15 mouse cellular contexts compared by ENCODE assay signal in genomic region chr2:170028488-170029303, GRCm38 (mm10).
A peak's percentile ranks its signal among the peaks of the same experiment; 100 is the strongest.
DNase-seq lines count a peak whose midpoint lies in the region; ATAC-seq and TF ChIP-seq lines count a peak whose summit lies in the region.
"Had no signal": no experiment of that assay in that cellular context is flagged by ENCODE, and none has a peak within 500 bp of the region (broad histone marks: within the 10 kb centered on the region; RNA-seq: fewer than 3 reads in every experiment).

No protein-coding gene starts in this region.

- no peaks in the 10 kb centered on the region for H3K36me3 ChIP-seq in midbrain, embryonic 14.5 days (ENCODE audit: control insufficient read depth, insufficient read depth, low read length)
- H3K36me3 ChIP-seq in midbrain, embryonic 10.5 days, result no peaks in the 10 kb centered on the region
- no peaks in the 10 kb centered on the region for H3K36me3 ChIP-seq in forebrain, embryonic 16.5 days (ENCODE audit: control insufficient read depth, insufficient read depth)
- no peaks in the 10 kb centered on the region for H3K36me3 ChIP-seq in hindbrain, postnatal 0 days (ENCODE audit: insufficient read depth, low read length)
- H3K36me3 ChIP-seq in lung, postnatal 0 days (ENCODE audit: insufficient read depth, low read length), result no peaks in the 10 kb centered on the region
- H3K36me3 ChIP-seq in kidney, embryonic 16.5 days (ENCODE audit: insufficient read depth, low read length), result no peaks in the 10 kb centered on the region
- H3K36me3 ChIP-seq: limb, embryonic 13.5 days had no signal

- TF ChIP-seq CTCF in hindbrain, postnatal 0 days (IDR thresholded peaks at IDR 0.05; ENCODE audit: low read depth), result no peak
- no peak for TF ChIP-seq CTCF in lung, postnatal 0 days (IDR thresholded peaks at IDR 0.05)

- H3K27ac ChIP-seq in midbrain, embryonic 14.5 days (replicated peaks; ENCODE audit: low read depth, low read length), result peak overlapping the region; percentile 55; the same call in 1 of the 2 replicates
- H3K27ac ChIP-seq in midbrain, embryonic 10.5 days (replicated peaks), result no peak overlapping the region
- H3K27ac ChIP-seq in forebrain, embryonic 16.5 days (ENCODE audit: low read length), result no peak overlapping the region
- H3K27ac ChIP-seq in hindbrain, postnatal 0 days, result no peak overlapping the region
- no peak overlapping the region for H3K27ac ChIP-seq in lung, postnatal 0 days (ENCODE audit: low read length)
- H3K27ac ChIP-seq in kidney, embryonic 16.5 days (ENCODE audit: low read length), result no peak overlapping the region
- H3K27ac ChIP-seq: left cerebral cortex, adult 2 months; limb, embryonic 13.5 days had no signal

- no peaks in the 10 kb centered on the region for H3K27me3 ChIP-seq in midbrain, embryonic 14.5 days (ENCODE audit: control insufficient read depth, insufficient read depth, low read length)
- H3K27me3 ChIP-seq in midbrain, embryonic 10.5 days (ENCODE audit: low read depth, poor library complexity, severe bottlenecking), result no peaks in the 10 kb centered on the region
- peaks cover 11% of the 10 kb centered on the region; the same call in 1 of the 2 replicates for H3K27me3 ChIP-seq in forebrain, embryonic 16.5 days (replicated peaks; ENCODE audit: control insufficient read depth, insufficient read depth, low read length)
- H3K27me3 ChIP-seq in hindbrain, postnatal 0 days (ENCODE audit: insufficient read depth, low read length), result no peaks in the 10 kb centered on the region
- H3K27me3 ChIP-seq in lung, postnatal 0 days (replicated peaks; ENCODE audit: insufficient read depth, low read length), result no peaks in the 10 kb centered on the region
- no peaks in the 10 kb centered on the region for H3K27me3 ChIP-seq in kidney, embryonic 16.5 days (ENCODE audit: insufficient read depth, low read length)
- H3K27me3 ChIP-seq: limb, embryonic 13.5 days had no signal

- H3K4me2 ChIP-seq in midbrain, embryonic 14.5 days (ENCODE audit: low read length), result peak overlapping the region; percentile 28
- peak overlapping the region; percentile 30 for H3K4me2 ChIP-seq in forebrain, embryonic 16.5 days (ENCODE audit: low read length)
- peak overlapping the region; percentile 35 for H3K4me2 ChIP-seq in hindbrain, postnatal 0 days (ENCODE audit: low read depth, low read length)
- no peak overlapping the region for H3K4me2 ChIP-seq in lung, postnatal 0 days (replicated peaks; ENCODE audit: low read depth, low read length)
- H3K4me2 ChIP-seq in kidney, embryonic 16.5 days (replicated peaks; ENCODE audit: low read depth, low read length), result no peak overlapping the region
- H3K4me2 ChIP-seq: limb, embryonic 13.5 days; lung, embryonic 14.5 days had no signal

- H3K9me3 ChIP-seq in midbrain, embryonic 14.5 days (ENCODE audit: control insufficient read depth, low read length), result no peaks in the 10 kb centered on the region
- H3K9me3 ChIP-seq in midbrain, embryonic 10.5 days (replicated peaks), result 0 out of 2 replicates have a peak, but pooled peaks cover 3% of the 10 kb centered on the region
- H3K9me3 ChIP-seq in forebrain, embryonic 16.5 days (ENCODE audit: control insufficient read depth, low read length), result no peaks in the 10 kb centered on the region
- no peaks in the 10 kb centered on the region; the same call in 1 of the 2 replicates for H3K9me3 ChIP-seq in hindbrain, postnatal 0 days (ENCODE audit: low read length)
- no peaks in the 10 kb centered on the region for H3K9me3 ChIP-seq in lung, postnatal 0 days (ENCODE audit: low read length)
- peaks cover 4% of the 10 kb centered on the region for H3K9me3 ChIP-seq in kidney, embryonic 16.5 days (ENCODE audit: low read length)

- H3K4me1 ChIP-seq in midbrain, embryonic 14.5 days (ENCODE audit: control insufficient read depth, insufficient read depth, low read length), result no peaks in the 10 kb centered on the region
- no peaks in the 10 kb centered on the region for H3K4me1 ChIP-seq in midbrain, embryonic 10.5 days
- H3K4me1 ChIP-seq in forebrain, embryonic 16.5 days (replicated peaks; ENCODE audit: control insufficient read depth, insufficient read depth, low read length), result no peaks in the 10 kb centered on the region
- no peaks in the 10 kb centered on the region for H3K4me1 ChIP-seq in hindbrain, postnatal 0 days (ENCODE audit: insufficient read depth, low read length)
- no peaks in the 10 kb centered on the region for H3K4me1 ChIP-seq in lung, postnatal 0 days (ENCODE audit: insufficient read depth, low read depth, low read length)
- H3K4me1 ChIP-seq in kidney, embryonic 16.5 days (ENCODE audit: insufficient read depth, low read length), result peaks cover 17% of the 10 kb centered on the region

- DNase-seq in midbrain, embryonic 14.5 days, result no peak
- DNase-seq in midbrain, embryonic 10.5 days (ENCODE audit: low spot score), result no peak
- peak; percentile 28 for DNase-seq in hindbrain, postnatal 0 days (ENCODE audit: low spot score)
- DNase-seq in yolk sac, embryonic 10.5 days (ENCODE audit: low spot score), result no peak
- DNase-seq in lung, postnatal 0 days (ENCODE audit: low spot score), result no peak
- DNase-seq: adrenal gland, adult 8-10 months; cerebellum, adult 2 months; lung, embryonic 14.5 days; right cerebral cortex, postnatal 25 days had no signal

- H3K4me3 ChIP-seq in midbrain, embryonic 14.5 days (replicated peaks; ENCODE audit: low read depth, low read length), result no peak overlapping the region; the same call in 1 of the 2 replicates
- no peak overlapping the region for H3K4me3 ChIP-seq in midbrain, embryonic 10.5 days
- H3K4me3 ChIP-seq in forebrain, embryonic 16.5 days (replicated peaks; ENCODE audit: low read length), result 0 out of 2 replicates have a peak overlapping the region, but pooled peaks have one; percentile 15
- H3K4me3 ChIP-seq in hindbrain, postnatal 0 days (ENCODE audit: low read length), result 0 out of 2 replicates have a peak overlapping the region, but pooled peaks have one; percentile 12
- no peak overlapping the region for H3K4me3 ChIP-seq in lung, postnatal 0 days (ENCODE audit: low read depth, low read length)
- H3K4me3 ChIP-seq in kidney, embryonic 16.5 days (ENCODE audit: low read length), result no peak overlapping the region
- H3K4me3 ChIP-seq: erythroblast, embryonic 14.5 days; left cerebral cortex, adult 2 months; limb, embryonic 13.5 days had no signal

- no peak overlapping the region for H3K9ac ChIP-seq in midbrain, embryonic 14.5 days (replicated peaks; ENCODE audit: low read length)
- H3K9ac ChIP-seq in forebrain, embryonic 16.5 days (replicated peaks; ENCODE audit: low read depth, low read length), result no peak overlapping the region
- no peak overlapping the region for H3K9ac ChIP-seq in hindbrain, postnatal 0 days (replicated peaks; ENCODE audit: low read length)
- no peak overlapping the region for H3K9ac ChIP-seq in lung, postnatal 0 days (replicated peaks; ENCODE audit: low read depth)
- no peak overlapping the region for H3K9ac ChIP-seq in kidney, embryonic 16.5 days (replicated peaks; ENCODE audit: low read length)
- H3K9ac ChIP-seq: limb, embryonic 13.5 days; lung, embryonic 14.5 days had no signal

- no peak for TF ChIP-seq EP300 in lung, postnatal 0 days (IDR thresholded peaks at IDR 0.05)

- 50% methylated on average over 24 of the region's 24 CpGs for WGBS in midbrain, embryonic 14.5 days
- 79% methylated on average over 24 of the region's 24 CpGs for WGBS in midbrain, embryonic 10.5 days
- WGBS in forebrain, embryonic 16.5 days, result 20% methylated on average over 20 of the region's 24 CpGs
- 37% methylated on average over 24 of the region's 24 CpGs for WGBS in hindbrain, postnatal 0 days
- WGBS in lung, postnatal 0 days, result 81% methylated on average over 24 of the region's 24 CpGs
- WGBS in kidney, embryonic 16.5 days, result 76% methylated on average over 21 of the region's 24 CpGs

- no peak for ATAC-seq in midbrain, embryonic 14.5 days (ENCODE audit: low FRiP score, low TSS enrichment)
- peak; percentile 61 for ATAC-seq in forebrain, embryonic 16.5 days
- peak; percentile 58; the same call in 1 of the 2 replicates for ATAC-seq in hindbrain, postnatal 0 days
- ATAC-seq in lung, postnatal 0 days, result no peak
- no peak for ATAC-seq in kidney, embryonic 16.5 days (ENCODE audit: low FRiP score, low TSS enrichment)
- ATAC-seq: inflammation-experienced regulatory T-cells, adult 6 months had no signal

Comparison
In these comparisons a context has a peak if more than half of its experiments do, and no peak if none do; other contexts are left out.
1. ATAC-seq: peak in forebrain, embryonic 16.5 days (single experiment) and hindbrain, postnatal 0 days (single experiment); none in midbrain, embryonic 14.5 days (single experiment), lung, postnatal 0 days (single experiment) and kidney, embryonic 16.5 days (single experiment).
2. H3K4me2 ChIP-seq: peak in midbrain, embryonic 14.5 days (single experiment), forebrain, embryonic 16.5 days (single experiment) and hindbrain, postnatal 0 days (single experiment); none in lung, postnatal 0 days (single experiment) and kidney, embryonic 16.5 days (single experiment).
3. H3K4me3 ChIP-seq: peak in forebrain, embryonic 16.5 days (single experiment) and hindbrain, postnatal 0 days (single experiment); none in midbrain, embryonic 14.5 days (single experiment), midbrain, embryonic 10.5 days (single experiment), lung, postnatal 0 days (single experiment) and kidney, embryonic 16.5 days (single experiment).